Mouse (Mus musculus) brain, embryonic 14.5 days (tissue): ENCODE data around the gene Efr3b.

Source experiments
- CTCF ChIP-seq: fragments of 200-500 bp; IDR thresholded peaks from 2 replicates; pipeline ENCODE4 v1.5.1; 2012; ENCODE audit warnings: inconsistent platforms, mild to moderate bottlenecking, moderate library complexity, borderline replicate concordance; ENCODE audit not compliant: insufficient read depth, insufficient read length; ENCODE audit errors: extremely low read depth
- POLR2A ChIP-seq: fragments of 200-500 bp; IDR thresholded peaks from 2 replicates; pipeline ENCODE4 v1.6.1; 2012; ENCODE audit warnings: mild to moderate bottlenecking, inconsistent platforms, borderline replicate concordance; ENCODE audit not compliant: poor library complexity, insufficient read depth, insufficient read length, severe bottlenecking; ENCODE audit errors: extremely low read depth

DNA sequence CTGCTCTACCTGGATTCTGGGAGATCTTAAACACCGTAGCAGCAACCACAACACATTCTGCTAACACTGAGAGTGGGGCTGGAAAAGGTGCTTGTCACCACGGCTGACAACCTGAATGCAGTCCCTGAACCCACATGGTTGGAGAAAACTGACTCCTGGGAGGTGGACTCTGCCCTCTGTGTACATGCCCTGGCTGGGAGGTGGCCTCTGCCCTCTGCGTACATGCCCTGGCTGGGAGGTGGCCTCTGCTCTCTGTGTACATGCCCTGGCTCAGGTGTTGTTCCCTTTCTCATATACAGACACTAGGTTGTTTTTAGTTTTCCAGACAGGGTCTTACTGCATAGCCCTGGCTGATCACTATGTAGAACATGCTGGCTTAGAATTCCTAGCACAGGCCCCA is 119.3 kb downstream of the Efr3b start:
- no peak for TF ChIP-seq CTCF
- TF ChIP-seq POLR2A, result no peak
